Mouse (Mus musculus) gastrocnemius, adult 2 months (tissue): ENCODE results near the gene Aaed1. TPM values are rescaled to one million over a fixed set of nuclear protein-coding genes. Genes with fewer than 3 reads are reported as not detected.
A peak's percentile ranks its signal among the peaks of the same experiment; 100 is the strongest.

Experiments
- DNase-seq: peaks from one replicate; pipeline ENCODE4 v3.0.0; 2022
- H3K27ac ChIP-seq: fragments of 200-600 bp; 2 replicates; pipeline ENCODE4 v1.8.1; 2022; ENCODE audit warnings: mild to moderate bottlenecking
- H3K4me3 ChIP-seq: fragments of 200-600 bp; 2 replicates; pipeline ENCODE4 v1.8.1; 2022; ENCODE audit warnings: mild to moderate bottlenecking, moderate library complexity
- CTCF ChIP-seq: fragments of 200-600 bp; IDR thresholded peaks from 2 replicates; pipeline ENCODE4 v1.8.1; 2022; ENCODE audit warnings: antibody characterized with exemption, mild to moderate bottlenecking, moderate library complexity
- intact Hi-C: fragments of 180-260 bp; cut with DNase I; formaldehyde crosslinking; loops from one replicate; pipeline ENCODE4 v1.15.1; 2025
- long read RNA-seq, 2 experiments: library from polyadenylated mRNA; stranded (forward); transcript quantifications; one replicate each; pipeline ENCODE4 v2.0.0; 2021
- total RNA-seq, 2 experiments: library from RNA; stranded (reverse); gene quantifications; 2 replicates each; pipeline ENCODE4 v1.2.3; 2021

The Aaed1 gene
- 10 to 100 TPM; 40.4 to 47.8 TPM for total RNA-seq
- long read RNA-seq, experiment 1, transcript Aaed1-207 (6 exons, 3,011 nt): major isoform, 58 of 80 reads
- long read RNA-seq, experiment 1, transcript Aaed1-201 (5 exons, 791 nt): minor isoform, 10 of 80 reads
- long read RNA-seq, experiment 1, partial matches to known transcripts: 3 of 80 reads
- long read RNA-seq, experiment 1, other reads (novel, unspliced or antisense): 9 of 80 reads
- long read RNA-seq, experiment 2, transcript Aaed1-201 (5 exons, 791 nt): minor isoform, 8 of 75 reads
- long read RNA-seq, experiment 2, transcript Aaed1-207 (6 exons, 3,011 nt): major isoform, 53 of 75 reads
- long read RNA-seq, experiment 2, partial matches to known transcripts: 1 of 75 reads
- long read RNA-seq, experiment 2, other reads (novel, unspliced or antisense): 11 of 75 reads

DNA sequence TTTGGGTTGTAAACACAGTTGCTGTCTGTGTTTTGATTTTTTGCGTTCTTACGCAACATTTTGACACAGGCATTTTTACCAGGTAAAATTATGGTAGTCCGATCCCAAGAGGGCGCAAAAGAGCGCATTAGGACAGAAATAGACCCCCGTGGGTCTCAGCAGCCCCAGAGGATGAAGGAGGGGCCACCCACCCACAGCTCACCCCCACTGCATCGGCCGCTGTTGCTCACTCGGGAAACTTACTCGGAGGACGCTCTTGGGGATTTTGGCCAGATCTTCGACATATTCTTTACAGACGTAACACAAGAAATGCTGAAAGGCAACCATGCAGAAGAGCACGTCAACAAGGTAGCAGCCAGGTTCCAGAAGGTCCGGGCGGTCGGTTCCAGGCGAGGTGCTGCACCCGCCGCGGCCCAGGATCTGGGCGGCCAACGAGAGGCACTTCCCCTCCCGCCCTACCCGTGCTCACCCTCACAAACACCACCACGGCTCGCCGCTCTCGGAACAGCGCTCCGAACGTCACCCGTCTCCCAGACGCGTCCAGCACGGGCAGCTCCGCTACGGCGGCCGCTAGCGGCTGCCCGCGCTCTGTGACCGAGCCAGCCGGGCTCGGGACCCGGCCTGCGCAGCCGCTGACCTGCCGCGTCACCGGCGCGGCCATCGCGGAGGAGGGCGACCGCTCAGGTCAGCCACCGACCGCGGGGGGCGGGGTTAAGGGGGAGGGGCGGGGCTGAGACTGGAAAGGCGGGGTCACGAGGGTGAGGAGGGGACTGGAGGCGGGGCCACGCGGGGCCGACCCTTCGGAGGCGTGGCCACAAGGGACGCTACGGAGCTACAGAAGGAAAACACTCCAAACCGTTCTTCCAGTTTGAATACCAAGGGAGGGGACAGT, at the start of gene Aaed1:
TSS of gene Aaed1 (minus strand) at position 687 of the 892 bp plus-strand sequence.
- peak within 1 kb of the TSS; percentile 99 for H3K27ac ChIP-seq
- intact Hi-C loops: loop anchor here (2.0 kb wide), 1 partner anchor 59 kb away; the partner anchor contains the start of gene Ctsl
- TF ChIP-seq CTCF: peak; percentile 49
- peak; percentile 96 for DNase-seq
- peak within 1 kb of the TSS; percentile 76 for H3K4me3 ChIP-seq

DNA sequence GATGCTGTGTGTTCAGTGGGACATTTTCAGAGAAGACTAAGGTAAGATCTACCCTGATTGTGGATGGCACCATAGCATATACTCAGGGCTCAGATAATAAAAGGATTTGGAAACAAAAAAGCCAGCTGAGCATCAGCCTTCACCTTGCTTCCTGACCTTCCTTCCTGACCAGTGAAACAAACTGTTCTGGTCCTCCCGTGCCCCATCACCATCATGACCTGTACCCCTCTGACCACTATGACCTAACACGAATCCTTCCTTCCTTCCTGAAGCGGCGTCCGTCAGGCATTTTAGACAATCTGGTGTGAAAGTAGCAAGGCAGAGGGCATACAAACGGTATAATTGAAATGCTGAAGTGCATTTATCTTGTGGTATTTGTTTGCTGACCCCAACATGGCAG, 49.6 kb upstream of the Aaed1 start:
- H3K4me3 ChIP-seq: no peak overlapping the region
- no peak overlapping the region for H3K27ac ChIP-seq
- DNase-seq: no peak
- TF ChIP-seq CTCF: no peak
- intact Hi-C loops: no loop called here

- no peak for DNase-seq
These were observed 48.5 kb upstream of the Aaed1 start for GRCm38 (mm10) chr13:64361020-64361419.

GRCm38 (mm10) chr13:64359702-64360101, 47.2 kb upstream of the Aaed1 start:
- intact Hi-C loops: no loop called here

More at GRCm38 (mm10) chr13:64361020-64361419, 48.5 kb upstream of the Aaed1 start:
- Histone ChIP-seq H3K27ac (no peak overlapping the region), H3K4me3 (no peak overlapping the region)
- TF ChIP-seq CTCF: no peak
- intact Hi-C loops: no loop called here

DNA sequence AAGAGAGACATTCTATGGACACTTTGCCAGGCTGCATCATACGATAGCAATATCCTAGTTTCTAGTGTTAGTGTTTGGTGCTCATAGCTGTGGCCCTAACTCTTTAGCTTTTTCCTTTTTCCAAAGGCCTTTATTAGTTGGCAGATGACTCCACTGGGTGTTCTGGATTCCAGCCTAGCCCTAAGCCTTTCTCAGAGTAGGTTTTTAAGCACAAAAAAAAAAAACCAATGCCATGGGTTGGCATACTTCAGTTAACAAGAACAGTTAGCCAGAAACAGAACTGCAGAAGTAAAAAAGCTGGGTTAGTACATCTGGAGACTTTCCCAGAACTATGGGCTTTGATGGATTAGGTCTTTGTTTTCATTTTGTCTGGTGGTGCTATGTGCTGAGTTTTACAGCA, 46.0 kb upstream of the Aaed1 start:
- H3K4me3 ChIP-seq: no peak overlapping the region
- DNase-seq: no peak
- TF ChIP-seq CTCF: no peak
- H3K27ac ChIP-seq: peak overlapping the region; percentile 6; the same call in 1 of the 2 replicates
- intact Hi-C loops: no loop called here

More at GRCm38 (mm10) chr13:64359702-64360101, 47.2 kb upstream of the Aaed1 start:
- Histone ChIP-seq H3K27ac (no peak overlapping the region), H3K4me3 (no peak overlapping the region)
- DNase-seq: no peak
- TF ChIP-seq CTCF: no peak

- Histone ChIP-seq H3K4me3 (no peak overlapping the region), H3K27ac (no peak overlapping the region)
- no peak for DNase-seq
- intact Hi-C loops: no loop called here
- no peak for TF ChIP-seq CTCF
These were observed 44.9 kb upstream of the Aaed1 start for GRCm38 (mm10) chr13:64357389-64357788.

GRCm38 (mm10) chr13:64349474-64349873, 37.0 kb upstream of the Aaed1 start:
- intact Hi-C loops: no loop called here
- Histone ChIP-seq H3K27ac (no peak overlapping the region), H3K4me3 (no peak overlapping the region)
- TF ChIP-seq CTCF: no peak
- no peak for DNase-seq

DNA sequence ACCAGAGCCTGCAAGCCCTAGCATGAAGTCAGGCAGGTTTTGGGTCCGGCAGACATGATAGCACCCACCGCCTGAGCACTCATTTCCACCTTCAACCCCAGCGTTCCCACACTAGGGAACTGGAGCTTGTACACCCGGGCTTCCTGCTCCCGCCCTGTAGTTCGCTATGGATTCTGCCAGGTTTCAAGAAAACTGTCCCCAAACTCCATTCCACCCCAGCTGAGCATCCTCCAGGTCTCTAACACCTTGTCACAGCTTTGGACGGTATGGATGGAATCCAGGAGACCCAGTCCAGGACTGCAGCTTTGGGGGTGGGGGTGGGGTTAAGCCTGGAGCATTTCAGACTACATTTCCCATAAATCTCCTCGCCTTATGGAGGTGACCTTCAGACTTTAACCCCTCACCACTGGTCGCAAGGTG, 31.6 kb upstream of the Aaed1 start:
- H3K27ac ChIP-seq: peak overlapping the region; percentile 94
- peak overlapping the region; percentile 86 for H3K4me3 ChIP-seq
- DNase-seq: peak; percentile 50
- TF ChIP-seq CTCF: no peak
- intact Hi-C loops: no loop called here

DNA sequence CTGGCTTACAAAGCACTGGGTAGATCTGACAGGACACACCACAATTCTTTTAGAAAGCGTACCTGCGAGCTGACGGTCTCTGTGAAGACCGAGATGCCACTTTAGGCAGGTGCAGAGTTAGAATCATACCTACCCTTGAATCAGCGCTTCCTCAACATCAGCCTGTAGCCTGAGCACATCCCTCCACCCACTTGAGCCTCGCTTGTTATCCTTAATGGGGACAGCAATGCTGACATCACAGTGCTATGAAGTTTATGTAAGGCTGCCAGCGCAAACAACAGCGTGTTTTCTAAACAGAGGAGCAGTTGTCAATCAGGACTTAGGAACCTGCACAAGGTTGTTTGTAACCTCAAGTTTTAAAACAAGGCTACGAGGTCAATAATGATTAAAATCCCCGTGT, 31.1 kb upstream of the Aaed1 start:
- no peak for TF ChIP-seq CTCF
- peak overlapping the region; percentile 86 for H3K4me3 ChIP-seq
- DNase-seq: no peak
- intact Hi-C loops: no loop called here
- peak overlapping the region; percentile 94 for H3K27ac ChIP-seq

DNA sequence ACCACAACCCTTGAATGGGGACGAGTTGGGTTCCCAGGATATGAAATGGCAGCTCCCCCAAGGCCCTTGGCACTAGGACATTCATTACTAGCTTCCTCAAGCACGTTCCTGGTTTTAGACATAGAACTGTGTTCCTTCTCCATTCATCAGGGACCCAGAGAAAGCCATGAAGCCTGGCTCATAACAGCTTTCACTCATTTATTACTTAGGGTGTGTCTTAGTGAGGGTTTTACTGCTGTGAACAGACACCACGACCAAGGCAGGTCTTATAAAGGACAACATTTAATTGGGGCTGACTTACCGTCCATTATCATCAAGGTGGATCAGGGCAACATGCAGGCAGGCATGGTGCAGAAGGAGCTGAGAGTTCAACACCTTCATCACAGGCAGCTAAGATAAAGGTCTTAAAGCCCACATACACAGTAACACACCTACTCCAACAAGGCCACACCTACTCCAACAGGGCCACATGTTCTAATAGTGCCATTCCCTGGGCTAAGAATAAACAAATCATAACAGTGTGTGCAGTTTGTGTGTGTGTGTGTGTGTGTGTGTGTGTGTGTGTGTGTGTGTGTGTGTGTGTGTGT, 23.1 kb upstream of the Aaed1 start:
- no peak for TF ChIP-seq CTCF
- Histone ChIP-seq H3K27ac (no peak overlapping the region), H3K4me3 (no peak overlapping the region)
- intact Hi-C loops: no loop called here
- DNase-seq: no peak

- DNase-seq: no peak
- no peak for TF ChIP-seq CTCF
- intact Hi-C loops: no loop called here
- H3K27ac ChIP-seq: no peak overlapping the region
- no peak overlapping the region for H3K4me3 ChIP-seq
These were observed 20.6 kb upstream of the Aaed1 start for GRCm38 (mm10) chr13:64333102-64333501.

DNA sequence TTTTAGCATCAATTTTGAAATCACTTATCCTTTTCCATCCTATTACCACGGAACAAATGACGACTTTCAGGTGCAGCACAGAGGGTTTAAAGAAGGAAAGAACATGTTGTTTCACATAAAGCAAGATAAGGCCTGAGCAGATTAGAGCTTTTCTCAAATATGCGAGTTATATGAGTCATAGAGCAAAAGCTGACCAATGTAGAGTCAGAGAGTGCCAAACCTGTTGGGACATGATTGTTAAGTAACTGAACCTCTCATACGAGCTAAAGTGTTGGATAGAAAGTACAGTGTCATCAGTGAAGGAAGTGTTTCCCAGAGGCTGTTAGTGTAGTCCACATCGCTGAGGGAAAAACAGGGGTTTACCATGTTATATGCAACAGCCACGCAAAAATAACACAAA, 19.8 kb upstream of the Aaed1 start:
- DNase-seq: no peak
- intact Hi-C loops: no loop called here
- Histone ChIP-seq H3K4me3 (no peak overlapping the region), H3K27ac (no peak overlapping the region)
- TF ChIP-seq CTCF: no peak
